Mouse (Mus musculus) embryonic facial prominence, embryonic 10.5 days (tissue): ENCODE measurements at regions not wholly inside any gene's neighbourhood (a gene's known extent, or its start where the extent isn't known, plus 50 kb on each side); places are given as distances from the start of the nearest gene placed in this dataset.

Source experiments
- DNase-seq: peaks from one replicate; pipeline ENCODE4 v3.0.0-alpha.2; 2017; ENCODE audit warnings: low spot score
- H3K27ac ChIP-seq: fragments of 300-500 bp; sonication (generic); replicated peaks from 2 replicates; pipeline ENCODE4 v1.5.1; 2016; ENCODE audit warnings: mild to moderate bottlenecking
- H3K27me3 ChIP-seq: fragments of 300-500 bp; sonication (generic); replicated peaks from 2 replicates; pipeline ENCODE4 v1.6.1; 2016; ENCODE audit warnings: low read depth, mild to moderate bottlenecking; ENCODE audit not compliant: poor library complexity, severe bottlenecking
- H3K36me3 ChIP-seq: fragments of 300-500 bp; sonication (generic); replicated peaks from 2 replicates; pipeline ENCODE4 v1.6.1; 2016; ENCODE audit warnings: mild to moderate bottlenecking, moderate library complexity
- H3K4me1 ChIP-seq: fragments of 300-500 bp; sonication (generic); 2 replicates; pipeline ENCODE4 v1.6.1; 2016
- H3K4me3 ChIP-seq: fragments of 300-500 bp; sonication (generic); 2 replicates; pipeline ENCODE4 v1.5.1; 2016; ENCODE audit warnings: mild to moderate bottlenecking, moderate library complexity
- H3K9me3 ChIP-seq: fragments of 300-500 bp; sonication (generic); 2 replicates; pipeline ENCODE4 v1.6.1; 2016; ENCODE audit warnings: mild to moderate bottlenecking
- WGBS: fragments of 180-500 bp; shearing (Covaris S2); methylation state at CpG from one replicate; pipeline ENCODE4 v1.1.7; 2016; 5-methylcytosine and 5-hydroxymethylcytosine counted together

DNA sequence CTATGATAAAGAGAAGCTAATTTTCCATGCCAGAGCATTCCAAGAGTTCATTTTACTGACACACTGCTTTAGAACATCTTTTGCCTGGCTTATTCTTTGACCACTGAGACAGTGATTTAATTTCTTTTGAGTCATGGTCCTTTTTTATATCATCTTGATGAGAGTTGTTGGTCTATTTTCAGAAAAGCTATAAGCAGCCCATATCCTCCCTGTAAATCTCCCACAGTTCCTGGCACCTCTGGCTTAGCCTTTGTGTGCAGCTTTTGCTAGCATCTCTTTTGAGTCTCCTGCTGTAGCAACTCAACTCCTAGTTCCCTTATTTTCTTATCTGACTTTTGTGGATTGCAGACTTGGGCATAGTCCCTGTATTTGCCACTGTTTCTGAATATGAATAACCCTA lies 207.5 kb upstream of the 4931417E11Rik start:
- H3K36me3 ChIP-seq: no peaks in the 10 kb centered on the region
- H3K27ac ChIP-seq: no peak overlapping the region
- no peak for DNase-seq
- no peaks in the 10 kb centered on the region for H3K27me3 ChIP-seq
- no peak overlapping the region for H3K4me3 ChIP-seq
- H3K4me1 ChIP-seq: no peaks in the 10 kb centered on the region
- H3K9me3 ChIP-seq: no peaks in the 10 kb centered on the region

DNA sequence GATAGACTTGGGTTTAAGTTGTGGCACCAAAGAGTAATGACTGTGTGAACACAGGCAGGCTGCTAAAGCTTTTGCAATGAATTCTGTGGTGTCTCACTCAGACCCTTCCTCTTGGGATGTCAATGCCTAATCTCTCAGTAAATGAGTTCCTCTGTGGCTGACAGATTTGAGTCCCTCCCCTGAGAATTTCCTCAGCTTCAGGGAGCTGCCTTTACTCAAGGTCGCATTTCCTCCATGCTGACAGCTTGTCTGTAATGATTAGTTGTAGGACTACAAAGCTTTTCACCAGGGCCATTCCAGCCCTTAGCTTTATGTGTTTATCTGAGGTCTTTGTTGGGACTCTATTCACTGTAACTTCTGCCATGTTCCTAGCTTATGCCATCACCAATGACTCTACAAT lies 199.9 kb upstream of the 4931417E11Rik start:
- no peak overlapping the region for H3K27ac ChIP-seq

DNA sequence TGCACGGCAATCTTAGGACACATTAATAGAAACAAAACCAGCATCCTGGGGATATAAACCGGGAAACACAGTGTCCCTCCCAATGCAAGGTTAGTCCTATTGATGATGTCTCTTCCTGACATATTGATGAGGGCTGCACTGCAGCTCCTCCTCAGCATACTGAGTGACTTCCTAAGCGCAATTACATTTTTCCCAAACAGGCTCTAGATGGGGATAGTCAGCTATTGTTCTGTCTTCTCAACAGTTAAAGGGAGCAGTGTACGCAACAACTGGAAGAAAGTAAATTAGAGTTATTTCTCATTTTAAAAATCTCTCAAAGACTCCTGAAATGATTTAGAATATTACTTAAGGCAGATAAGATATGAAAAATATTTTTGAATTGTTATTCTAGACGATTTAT lies 189.5 kb upstream of the 4931417E11Rik start:
- DNase-seq: no peak
- Histone ChIP-seq H3K4me3 (no peak overlapping the region), H3K4me1 (no peaks in the 10 kb centered on the region), H3K36me3 (no peaks in the 10 kb centered on the region), H3K27ac (no peak overlapping the region), H3K9me3 (no peaks in the 10 kb centered on the region), H3K27me3 (no peaks in the 10 kb centered on the region)
- 82% methylated on average over 5 of the region's 5 CpGs for WGBS

More for the DNA sequence above, 199.9 kb upstream of the 4931417E11Rik start:
- 52% methylated on average over 1 of the region's 1 CpGs for WGBS
- peak; percentile 21 for DNase-seq
- Histone ChIP-seq H3K36me3 (no peaks in the 10 kb centered on the region), H3K4me3 (no peak overlapping the region), H3K4me1 (no peaks in the 10 kb centered on the region; the same call in 1 of the 2 replicates), H3K9me3 (no peaks in the 10 kb centered on the region), H3K27me3 (no peaks in the 10 kb centered on the region)

DNA sequence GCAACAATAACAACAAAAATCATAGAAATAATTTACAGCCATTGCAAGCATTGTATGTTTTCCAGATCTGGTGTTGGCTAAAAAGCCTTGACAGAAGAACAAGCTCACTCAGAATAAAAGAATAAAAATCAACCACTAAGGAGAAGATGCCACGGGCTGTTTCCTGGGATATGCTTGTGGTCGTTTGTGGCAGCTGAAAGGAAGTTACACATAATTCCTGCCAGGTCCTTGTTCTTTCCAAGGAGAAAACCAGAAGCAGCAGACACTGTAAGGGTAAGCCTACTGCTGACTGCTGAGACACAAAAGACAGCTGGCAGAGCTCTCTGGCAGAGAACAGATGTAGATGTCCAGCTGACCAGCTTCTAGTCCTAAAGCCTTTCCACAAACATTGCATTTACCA lies 175.9 kb upstream of the 4931417E11Rik start:
- Histone ChIP-seq H3K4me3 (no peak overlapping the region), H3K4me1 (no peaks in the 10 kb centered on the region), H3K36me3 (no peaks in the 10 kb centered on the region), H3K27me3 (no peaks in the 10 kb centered on the region), H3K9me3 (no peaks in the 10 kb centered on the region), H3K27ac (no peak overlapping the region)
- 60% methylated on average over 2 of the region's 2 CpGs for WGBS
- no peak for DNase-seq

DNA sequence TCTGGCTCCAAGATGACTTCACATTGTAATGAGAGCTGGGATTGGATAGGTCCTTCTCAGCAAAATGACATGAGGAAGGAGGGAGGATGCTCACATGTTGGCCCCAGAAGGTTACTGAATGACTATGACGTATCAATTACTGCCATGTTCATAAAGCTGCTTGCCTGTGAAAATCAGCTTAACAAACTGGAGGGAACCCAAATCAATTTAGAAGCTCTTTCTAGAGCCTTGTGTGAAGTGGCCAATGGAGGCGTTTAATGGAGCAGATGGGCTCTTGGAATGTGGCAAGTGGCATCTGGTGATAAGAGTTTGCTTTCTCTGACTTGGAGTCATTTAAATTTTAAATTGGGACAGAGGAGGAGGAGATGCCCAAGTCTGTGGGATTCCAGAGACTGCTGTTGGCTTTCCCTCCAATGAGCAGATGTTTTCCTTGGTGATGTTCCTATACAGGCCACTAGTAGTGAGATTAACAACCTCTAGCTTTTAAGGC lies 175.4 kb upstream of the 4931417E11Rik start:
- Histone ChIP-seq H3K27me3 (no peaks in the 10 kb centered on the region), H3K36me3 (no peaks in the 10 kb centered on the region), H3K9me3 (no peaks in the 10 kb centered on the region), H3K4me1 (no peaks in the 10 kb centered on the region), H3K27ac (no peak overlapping the region), H3K4me3 (no peak overlapping the region)
- DNase-seq: no peak
- 70% methylated on average over 2 of the region's 2 CpGs for WGBS

DNA sequence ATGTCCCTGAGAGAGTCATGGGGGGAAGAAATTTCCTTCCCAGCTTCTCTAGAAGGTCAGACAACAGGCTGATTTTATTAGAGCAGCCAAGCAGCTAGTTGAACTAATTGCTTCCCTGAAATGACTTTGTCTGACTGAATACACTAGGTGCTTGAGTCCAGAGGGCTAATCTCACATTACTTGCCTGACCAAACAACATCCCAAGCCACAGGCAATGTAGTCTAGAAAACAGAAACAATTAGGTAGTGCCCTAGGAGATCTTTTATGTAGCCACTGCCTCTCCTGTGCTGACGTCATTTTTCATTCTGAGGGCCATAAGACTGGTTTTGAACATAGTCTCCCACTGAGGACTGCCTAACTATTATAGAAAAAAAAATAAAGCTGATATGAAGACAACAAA lies 159.1 kb upstream of the 4931417E11Rik start:
- Histone ChIP-seq H3K36me3 (no peaks in the 10 kb centered on the region), H3K4me1 (no peaks in the 10 kb centered on the region), H3K27ac (no peak overlapping the region), H3K27me3 (no peaks in the 10 kb centered on the region), H3K4me3 (no peak overlapping the region), H3K9me3 (no peaks in the 10 kb centered on the region)
- 18% methylated on average over 1 of the region's 1 CpGs for WGBS
- no peak for DNase-seq

DNA sequence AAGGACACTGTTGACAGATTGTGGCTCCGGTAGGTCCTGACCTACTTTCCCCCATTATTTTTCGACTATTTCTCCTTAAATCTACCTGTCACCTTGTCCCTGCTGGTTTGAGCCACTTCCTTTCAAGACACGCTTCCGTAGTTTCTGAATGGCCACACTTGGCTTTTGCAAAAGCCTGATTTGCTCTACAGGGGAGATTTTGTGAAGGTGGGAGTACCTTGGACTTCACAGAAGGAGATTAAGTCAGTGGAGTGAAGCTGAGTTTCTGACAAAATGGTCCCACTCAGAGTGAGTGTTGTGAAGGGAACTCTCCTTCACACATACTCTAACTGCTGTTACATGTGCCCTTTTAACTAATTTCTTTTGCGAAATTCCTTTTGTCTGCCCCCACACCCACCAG lies 157.0 kb upstream of the 4931417E11Rik start:
- Histone ChIP-seq H3K4me1 (no peaks in the 10 kb centered on the region), H3K4me3 (no peak overlapping the region), H3K9me3 (no peaks in the 10 kb centered on the region), H3K27ac (no peak overlapping the region), H3K36me3 (no peaks in the 10 kb centered on the region), H3K27me3 (no peaks in the 10 kb centered on the region)
- WGBS: 67% methylated on average over 5 of the region's 5 CpGs
- DNase-seq: no peak

DNA sequence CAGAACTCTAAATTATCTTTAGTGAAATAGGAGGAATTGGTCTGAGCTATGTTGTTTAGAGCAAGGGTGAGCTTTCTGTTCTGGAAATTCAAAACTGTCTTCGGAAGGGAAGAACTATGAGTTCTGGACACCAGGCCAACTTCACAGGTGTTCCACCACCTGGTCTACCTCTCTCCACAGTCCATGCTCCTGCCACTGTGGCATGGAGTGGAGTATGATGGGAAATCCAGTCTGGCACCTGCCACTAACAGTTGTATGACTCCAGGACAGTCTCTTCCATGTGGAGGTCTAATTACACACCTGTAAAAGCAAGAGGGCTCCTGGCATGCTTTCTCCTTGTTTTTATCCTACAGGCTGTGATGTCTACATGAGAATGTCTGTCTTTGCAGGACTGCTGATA lies 154.7 kb upstream of the 4931417E11Rik start:
- no peak for DNase-seq
- Histone ChIP-seq H3K27ac (no peak overlapping the region), H3K4me3 (no peak overlapping the region), H3K9me3 (no peaks in the 10 kb centered on the region), H3K27me3 (no peaks in the 10 kb centered on the region), H3K36me3 (no peaks in the 10 kb centered on the region), H3K4me1 (no peaks in the 10 kb centered on the region)
- WGBS: 77% methylated on average over 1 of the region's 1 CpGs

DNA sequence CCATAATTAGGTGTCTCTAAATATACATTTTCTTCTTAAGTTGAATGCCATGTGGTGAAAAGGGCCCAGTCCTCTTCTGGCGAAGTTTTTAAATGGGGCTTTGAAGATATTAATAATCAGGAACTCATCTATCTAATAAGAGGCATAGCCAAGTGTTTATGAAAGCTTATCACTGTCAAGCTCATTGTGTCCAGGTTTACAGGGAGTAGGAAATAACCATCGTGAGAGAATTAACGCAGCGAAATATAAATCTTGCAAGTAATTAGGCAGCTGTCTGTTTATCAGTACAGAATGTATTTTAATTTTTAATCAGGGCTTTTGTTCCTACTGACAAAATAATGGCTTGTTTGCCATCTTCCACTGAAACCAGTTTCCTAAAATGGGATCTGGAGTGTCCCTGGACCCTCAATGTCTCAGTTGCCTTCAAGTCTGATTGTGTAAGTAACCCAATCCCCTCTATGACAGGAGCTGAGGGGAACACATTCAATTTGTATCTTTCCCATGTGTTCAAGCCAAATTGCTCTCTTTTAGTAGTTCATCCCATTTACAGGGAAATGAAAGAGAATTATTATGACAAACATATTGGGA lies 152.5 kb upstream of the 4931417E11Rik start:
- H3K4me3 ChIP-seq: no peak overlapping the region
- no peak overlapping the region for H3K27ac ChIP-seq
- 89% methylated on average over 4 of the region's 4 CpGs for WGBS
- no peaks in the 10 kb centered on the region for H3K4me1 ChIP-seq
- H3K36me3 ChIP-seq: no peaks in the 10 kb centered on the region
- no peaks in the 10 kb centered on the region for H3K9me3 ChIP-seq
- no peaks in the 10 kb centered on the region for H3K27me3 ChIP-seq
- DNase-seq: no peak

DNA sequence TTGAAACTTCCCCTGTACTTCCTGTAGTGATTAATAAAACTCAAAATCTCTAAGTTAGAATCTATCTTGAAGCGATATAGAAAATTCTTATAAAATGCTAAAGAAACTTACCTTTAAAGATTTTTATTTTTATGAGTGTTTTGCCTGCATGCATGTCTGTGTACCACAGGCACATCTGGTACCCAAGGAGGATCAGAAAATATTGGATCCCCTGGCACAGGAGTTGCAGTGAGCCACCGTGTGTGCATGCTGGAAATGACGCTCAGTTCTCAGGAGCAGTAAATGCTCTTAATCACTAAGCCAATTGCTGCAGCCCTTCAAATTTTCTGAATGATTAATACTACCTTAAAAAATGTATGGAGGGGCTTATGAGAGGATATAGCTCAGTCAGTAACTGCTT lies 142.8 kb upstream of the 4931417E11Rik start:
- H3K9me3 ChIP-seq: 0 out of 2 replicates have a peak, but pooled peaks cover 3% of the 10 kb centered on the region
- H3K27ac ChIP-seq: no peak overlapping the region
- no peaks in the 10 kb centered on the region for H3K36me3 ChIP-seq
- WGBS: 53% methylated on average over 3 of the region's 3 CpGs
- H3K4me1 ChIP-seq: peaks cover 20% of the 10 kb centered on the region; the same call in 1 of the 2 replicates
- H3K27me3 ChIP-seq: no peaks in the 10 kb centered on the region
- no peak overlapping the region for H3K4me3 ChIP-seq
- peak; percentile 14 for DNase-seq

DNA sequence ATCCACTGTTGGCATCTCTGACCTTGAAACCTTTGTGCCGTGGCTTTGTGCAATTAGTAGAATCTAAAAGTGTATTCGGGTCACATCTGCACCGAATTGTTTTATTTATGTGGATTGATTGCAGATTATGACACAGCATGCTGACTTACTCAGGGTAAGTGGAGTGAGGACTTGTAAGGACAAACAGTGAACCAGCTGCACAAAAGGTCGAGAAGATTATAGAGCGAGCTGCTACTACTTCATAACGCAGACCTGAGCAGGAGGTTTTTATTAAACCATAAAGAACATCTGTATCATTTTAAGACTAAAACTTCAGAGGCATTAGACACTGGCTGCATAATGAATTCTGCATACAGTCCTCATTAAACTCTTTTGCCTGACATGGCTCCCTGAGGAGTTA lies 142.4 kb upstream of the 4931417E11Rik start:
- Histone ChIP-seq H3K4me3 (no peak overlapping the region), H3K27ac (no peak overlapping the region), H3K36me3 (no peaks in the 10 kb centered on the region), H3K4me1 (peaks cover 20% of the 10 kb centered on the region; the same call in 1 of the 2 replicates), H3K9me3 (0 out of 2 replicates have a peak, but pooled peaks cover 3% of the 10 kb centered on the region), H3K27me3 (no peaks in the 10 kb centered on the region)
- DNase-seq: peak; percentile 36
- 49% methylated on average over 6 of the region's 6 CpGs for whole genome bisulfite sequencing

DNA sequence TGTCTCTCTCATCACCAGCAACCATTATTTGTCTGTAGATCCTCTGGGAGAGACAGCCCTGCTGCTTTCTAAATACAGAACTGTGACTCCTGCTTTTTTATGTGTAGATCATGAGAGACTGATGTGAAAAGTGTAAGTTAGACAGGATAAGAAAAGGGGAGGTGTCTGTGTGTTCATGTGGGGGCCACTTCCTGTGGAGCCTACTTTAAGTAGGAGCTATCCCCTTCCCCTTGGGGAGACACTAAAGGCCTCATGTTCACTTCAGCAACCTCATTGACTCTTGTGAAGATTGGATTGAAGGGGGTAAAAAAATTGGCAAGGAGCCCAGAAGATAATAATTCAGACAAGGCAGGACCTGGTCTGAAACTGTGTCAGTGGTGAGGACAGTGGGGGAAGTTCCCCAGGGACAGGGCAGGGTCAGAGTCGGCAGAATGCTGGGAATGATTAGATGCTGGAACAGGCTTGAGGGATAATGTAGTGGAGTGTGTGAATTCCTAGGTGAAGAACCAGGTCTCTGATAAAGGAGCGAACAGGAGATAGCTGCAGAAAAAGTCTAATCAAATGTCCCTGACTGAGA lies 140.7 kb upstream of the 4931417E11Rik start:
- H3K4me3 ChIP-seq: no peak overlapping the region
- peaks cover 20% of the 10 kb centered on the region; the same call in 1 of the 2 replicates for H3K4me1 ChIP-seq
- WGBS: 63% methylated on average over 2 of the region's 2 CpGs
- H3K27me3 ChIP-seq: no peaks in the 10 kb centered on the region
- DNase-seq: peak; percentile 15
- 0 out of 2 replicates have a peak, but pooled peaks cover 3% of the 10 kb centered on the region for H3K9me3 ChIP-seq
- H3K36me3 ChIP-seq: no peaks in the 10 kb centered on the region
- H3K27ac ChIP-seq: no peak overlapping the region

DNA sequence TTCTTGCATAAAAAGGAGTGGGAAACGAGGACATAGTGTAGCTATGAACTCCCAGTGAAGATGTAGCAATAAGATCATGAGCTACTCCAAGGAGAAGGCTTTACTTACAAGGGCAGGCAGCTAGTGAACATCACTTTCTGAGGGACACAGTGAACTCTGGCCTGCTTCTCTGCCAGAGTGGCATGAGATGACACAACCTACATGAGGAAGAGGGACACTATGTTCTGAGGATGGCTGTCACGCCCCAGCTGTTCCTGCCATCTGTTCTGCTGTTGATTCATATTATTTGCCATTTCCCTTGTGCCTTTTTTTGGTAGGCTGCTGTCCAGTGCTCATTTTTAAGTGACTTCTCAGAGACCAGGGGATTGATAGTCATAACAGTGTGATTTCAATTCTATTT lies 118.2 kb upstream of the 4931417E11Rik start:
- H3K27me3 ChIP-seq: no peaks in the 10 kb centered on the region
- no peak overlapping the region for H3K27ac ChIP-seq
- H3K9me3 ChIP-seq: no peaks in the 10 kb centered on the region
- no peak overlapping the region for H3K4me3 ChIP-seq
- H3K4me1 ChIP-seq: no peaks in the 10 kb centered on the region
- 85% methylated on average over 2 of the region's 2 CpGs for WGBS
- no peaks in the 10 kb centered on the region for H3K36me3 ChIP-seq
- no peak for DNase-seq
